Mouse (Mus musculus) liver, postnatal 0 days (tissue): ENCODE data around the gene Ube2u.

Experiments
- CTCF ChIP-seq: sonication (generic); IDR thresholded peaks from 2 replicates; pipeline ENCODE4 v1.5.1; 2016; ENCODE audit warnings: antibody characterized with exemption, low read depth
- EP300 ChIP-seq: IDR thresholded peaks from 2 replicates; pipeline ENCODE4 v1.6.1; 2016; ENCODE audit warnings: antibody characterized with exemption, low read depth, mild to moderate bottlenecking

DNA sequence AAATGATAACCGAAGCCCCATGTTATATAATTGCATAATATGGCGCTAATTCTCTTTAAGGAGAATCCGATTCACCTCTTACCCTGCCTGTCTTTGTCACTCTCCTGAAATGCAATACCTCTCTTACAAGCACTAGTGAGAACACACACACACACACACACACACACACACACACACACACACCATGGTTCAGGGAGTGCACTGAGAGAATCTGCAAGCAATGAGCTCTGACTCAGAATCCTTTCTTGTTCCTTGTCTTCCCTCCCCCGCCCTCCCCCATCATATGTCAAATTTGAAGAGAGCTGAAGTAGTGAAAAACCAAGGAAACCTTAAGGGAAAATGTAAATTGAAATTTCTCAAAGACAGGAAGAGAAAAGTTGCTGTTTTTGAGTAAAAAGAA is 118.4 kb downstream of the Ube2u start:
- TF ChIP-seq CTCF (no peak), EP300 (no peak)
